Mouse (Mus musculus) frontal cortex, postnatal 25 days (tissue): ENCODE results near the gene Il34.
A peak's percentile ranks its signal among the peaks of the same experiment; 100 is the strongest.

ENCODE experiments used
- DNase-seq, 2 experiments: peaks; one replicate each; pipeline ENCODE4 v3.0.0; 2022; ENCODE audit warnings: low spot score in 2 of 2

The Il34 gene

GRCm38 (mm10) chr8:110738591-110739195 lies 67.0 kb downstream of the Il34 start:
- no peak for DNase-seq

GRCm38 (mm10) chr8:110733036-110733435 lies 72.7 kb downstream of the Il34 start:
- DNase-seq: no peak

DNA sequence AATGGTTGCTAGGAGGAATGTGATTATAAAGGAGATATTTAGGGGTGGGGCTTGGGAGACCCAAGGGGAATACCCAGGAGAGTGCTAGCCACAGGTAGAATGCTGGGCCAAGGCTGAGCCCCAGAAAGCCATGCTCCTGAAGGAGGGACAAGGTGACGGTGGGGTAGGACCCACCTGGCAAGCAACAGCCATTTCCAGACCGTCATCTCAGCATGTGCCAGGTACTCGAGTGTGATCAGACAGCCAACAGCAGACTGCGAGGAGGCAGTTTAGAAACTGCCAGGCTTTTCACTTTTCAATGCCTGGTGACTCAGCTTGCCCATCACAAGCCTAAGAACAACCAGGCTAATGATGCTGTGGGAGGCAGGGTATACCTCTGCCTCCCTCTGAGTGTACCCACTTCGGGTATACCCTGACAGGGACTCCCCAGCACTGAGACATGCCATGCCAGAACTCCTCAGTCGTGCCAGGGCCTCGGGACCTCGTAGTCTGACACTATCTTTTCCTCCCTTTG lies 74.3 kb downstream of the Il34 start:
- no peak for DNase-seq

DNA sequence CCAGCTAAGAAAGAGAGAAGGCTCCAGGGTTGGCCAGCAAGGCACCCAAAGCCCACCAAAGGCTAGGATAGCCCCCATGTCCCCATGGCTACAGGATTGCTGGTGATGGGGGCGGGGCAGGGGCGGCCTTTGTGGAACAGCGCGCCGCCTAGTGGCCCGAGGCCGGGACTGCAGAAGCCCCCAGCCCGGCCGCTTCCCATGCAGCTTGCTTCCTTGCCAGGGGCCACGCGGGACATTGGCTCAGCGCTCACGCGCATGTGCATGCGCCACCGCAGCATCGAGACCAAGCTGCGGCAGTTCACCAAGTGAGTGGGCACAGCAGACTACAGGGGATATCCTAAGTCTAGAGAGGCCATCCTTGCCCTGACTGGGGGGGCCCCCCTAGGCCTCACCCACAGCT lies 78.8 kb downstream of the Il34 start:
- DNase-seq: peak; percentile 55 to 56

GRCm38 (mm10) chr8:110725084-110725838 lies 80.5 kb downstream of the Il34 start:
- DNase-seq: no peak

GRCm38 (mm10) chr8:110724493-110724892 lies 81.2 kb downstream of the Il34 start:
- no peak for DNase-seq

DNA sequence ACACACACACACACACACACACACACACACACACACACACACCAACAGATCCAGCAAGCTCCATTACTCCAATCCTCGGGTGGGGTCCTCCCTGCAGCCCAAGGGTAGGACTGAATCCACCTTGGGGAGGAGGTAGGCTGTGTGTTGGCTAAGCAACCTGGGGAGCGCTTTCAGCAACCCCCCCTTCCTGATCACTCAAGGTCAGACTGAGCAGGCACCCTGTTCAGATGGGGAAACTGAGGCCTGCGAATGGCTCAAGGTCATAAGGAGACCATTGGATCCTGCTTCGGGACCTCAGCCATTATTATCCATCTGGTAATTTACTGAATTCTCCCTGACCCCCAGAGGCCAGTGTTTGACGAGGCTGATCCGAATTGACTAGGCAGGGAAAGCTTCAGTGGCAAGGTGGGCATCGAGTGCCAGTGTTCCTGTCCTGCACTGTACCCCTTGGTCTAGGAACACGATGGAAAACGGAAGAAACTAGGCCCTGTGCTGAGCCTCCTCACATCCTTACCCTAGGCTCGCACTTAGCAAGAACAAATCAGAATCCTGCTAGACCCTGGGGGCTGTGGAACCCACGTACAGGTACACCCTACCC lies 83.2 kb downstream of the Il34 start:
- DNase-seq: no peak

- no peak for DNase-seq
Measured at GRCm38 (mm10) chr8:110721606-110722413, 83.9 kb downstream of the Il34 start.

DNA sequence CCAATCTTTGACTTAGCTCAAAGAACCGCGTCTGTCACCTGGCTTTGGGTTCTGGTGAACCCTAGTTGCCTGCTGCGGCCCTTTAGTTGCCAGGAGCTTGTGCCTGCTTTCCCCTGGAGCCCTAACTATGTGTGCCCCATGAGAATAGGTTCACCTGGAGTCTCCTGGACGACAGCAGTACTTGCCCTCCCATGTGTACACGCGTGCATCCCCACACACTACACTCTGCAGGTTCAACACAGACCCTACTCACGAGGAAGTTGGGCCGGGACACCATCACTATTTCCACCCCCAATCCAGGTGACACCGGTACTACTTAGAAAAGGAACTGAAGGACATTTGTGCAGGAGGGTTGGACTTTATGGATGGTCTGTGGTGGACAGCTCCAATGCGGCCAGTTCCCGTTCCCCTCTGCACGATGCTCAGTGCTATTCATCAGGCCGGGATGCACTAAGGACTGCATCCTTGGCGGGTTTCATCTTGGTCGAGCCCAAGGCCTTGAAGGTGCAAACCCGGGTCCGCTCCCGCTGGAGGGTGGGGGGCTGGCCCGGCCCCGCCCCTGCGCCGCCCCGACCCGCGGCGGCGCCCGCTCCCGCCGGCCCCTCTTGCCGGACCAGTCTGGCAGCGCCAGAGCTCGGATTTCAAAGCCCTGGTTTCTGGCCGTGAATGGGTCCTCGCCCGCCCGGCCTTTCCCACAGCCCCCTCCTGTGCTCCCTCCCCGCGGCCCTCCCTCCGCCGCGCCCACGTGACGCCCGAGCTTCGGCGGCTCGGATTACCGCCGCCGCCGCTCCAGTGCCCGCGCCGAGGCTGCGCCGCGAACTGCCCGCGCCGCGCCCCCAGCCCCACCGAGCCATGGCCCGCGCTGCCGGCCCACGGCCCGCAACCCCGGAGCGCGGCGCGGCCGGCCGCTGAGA lies 84.8 kb downstream of the Il34 start, which contains the start of gene Mtss1l:
Gene Mtss1l, plus strand, starts transcription at position 792 of the 914 bp plus-strand sequence.
- peak in 1 of 2 experiments; percentile 50 for DNase-seq

DNA sequence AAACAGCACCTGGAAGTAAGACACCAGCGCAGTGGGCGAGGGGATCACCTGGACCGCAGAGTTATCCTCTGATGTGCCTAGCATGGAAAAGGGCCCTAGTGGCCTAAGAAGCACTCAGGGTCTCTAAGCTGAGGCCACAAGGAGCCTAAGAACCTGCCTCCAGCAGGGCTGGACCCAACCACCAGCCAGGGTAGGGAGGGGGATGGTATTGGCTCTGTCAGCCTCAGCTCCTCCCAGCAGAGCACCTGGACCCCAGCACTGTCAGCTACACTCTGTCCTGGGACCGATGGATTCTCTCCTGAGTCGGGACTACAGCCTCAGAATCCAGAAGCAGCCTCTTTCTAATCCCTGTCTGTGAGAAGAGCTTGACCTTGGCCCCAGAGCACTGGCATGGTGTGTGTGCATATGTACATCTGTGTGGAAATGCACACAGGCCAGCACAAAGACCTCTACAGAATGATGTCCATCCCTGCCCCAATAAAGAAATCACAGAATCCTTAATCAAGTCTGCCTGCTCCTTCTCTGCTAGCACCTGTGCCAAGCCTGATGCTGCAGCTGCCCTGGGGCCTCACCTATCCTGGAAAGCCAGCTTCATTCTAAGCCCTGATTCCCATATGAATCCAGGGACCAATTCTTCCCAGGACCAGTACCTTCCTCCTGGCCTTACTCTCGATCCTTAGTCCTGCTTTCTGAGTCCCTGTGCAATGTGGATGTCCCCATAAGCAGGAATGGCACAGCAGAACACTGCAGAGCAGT lies 85.6 kb downstream of the Il34 start:
- no peak for DNase-seq

- no peak for DNase-seq
Measured at GRCm38 (mm10) chr8:110718969-110719670, 86.6 kb downstream of the Il34 start.

DNA sequence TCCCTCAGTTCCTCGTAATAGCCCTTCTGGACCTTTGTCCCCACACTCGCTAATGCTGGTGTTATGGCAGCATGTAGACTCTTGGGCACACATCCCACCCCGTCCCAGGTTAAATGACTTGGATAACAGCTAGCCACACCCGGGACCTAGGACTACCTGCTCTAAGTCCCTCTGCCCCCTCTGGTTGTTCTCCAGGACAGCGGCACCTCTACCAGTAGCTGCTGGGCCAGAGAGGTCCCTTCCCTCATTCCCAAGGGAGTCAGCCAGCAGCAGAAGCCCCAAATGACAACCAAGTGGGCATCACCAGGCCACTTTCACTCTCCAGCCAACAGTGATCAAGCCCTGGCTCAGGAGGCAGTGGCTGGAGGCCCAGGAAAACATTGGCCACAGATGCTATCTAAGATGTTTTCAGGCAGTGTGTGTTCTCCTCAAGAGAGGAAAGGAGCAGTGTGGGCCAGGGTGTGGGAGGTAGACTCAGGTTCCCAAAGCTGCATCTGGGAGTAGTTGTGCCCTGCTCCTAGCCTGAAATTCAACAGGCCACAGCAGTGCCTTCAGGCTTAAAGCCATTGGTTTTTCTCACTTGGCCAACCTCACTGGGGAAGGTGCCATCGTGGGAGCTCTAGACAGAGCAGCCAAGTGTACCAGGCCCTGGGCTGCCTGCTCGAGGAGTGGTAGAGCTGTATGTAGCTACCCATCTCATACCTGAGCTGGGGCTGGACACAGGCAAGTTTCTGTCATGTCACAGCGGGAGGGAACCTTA lies 87.3 kb downstream of the Il34 start:
- DNase-seq: no peak

DNA sequence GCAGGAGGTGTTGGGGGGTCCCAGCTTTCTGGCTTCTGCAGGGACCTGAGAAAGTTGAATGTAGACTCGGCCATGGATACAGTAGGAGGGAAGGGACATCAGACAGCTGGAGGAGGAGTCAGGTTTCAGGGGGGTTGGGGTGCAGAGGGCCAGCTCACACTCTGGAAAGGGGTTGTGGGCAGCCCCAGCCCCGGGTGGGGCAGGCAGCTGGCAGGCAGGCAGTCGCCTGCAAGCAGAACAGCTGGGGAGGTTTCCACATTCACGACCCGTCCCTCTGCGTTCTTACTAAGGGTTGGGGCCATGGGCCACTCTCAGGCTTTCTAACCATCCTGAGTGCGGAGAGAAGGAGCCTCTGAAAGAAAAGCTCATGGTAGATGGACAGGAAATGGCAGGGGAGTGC lies 88.6 kb downstream of the Il34 start:
- no peak for DNase-seq

- DNase-seq: peak in 1 of 2 experiments; percentile 53
Measured at GRCm38 (mm10) chr8:110716075-110716474, 89.6 kb downstream of the Il34 start.

GRCm38 (mm10) chr8:110714827-110715519 lies 90.8 kb downstream of the Il34 start:
- DNase-seq: no peak

- peak in 1 of 2 experiments; percentile 8 for DNase-seq
Measured at GRCm38 (mm10) chr8:110713073-110713472, 92.7 kb downstream of the Il34 start.

- DNase-seq: no peak
Measured at GRCm38 (mm10) chr8:110711271-110711934, 94.3 kb downstream of the Il34 start.
